Mouse (Mus musculus) lung, postnatal 4 days (tissue): ENCODE results near the gene Coa7.

Experiments used
- DNase-seq, 2 experiments: peaks; one replicate each; pipeline ENCODE4 v3.0.0; 2021

The Coa7 gene

GRCm38 (mm10) chr4:108386087-108386486 is 58.1 kb downstream of the Coa7 start:
- DNase-seq, result no peak

GRCm38 (mm10) chr4:108387106-108387505 is 59.2 kb downstream of the Coa7 start:
- no peak for DNase-seq

DNA sequence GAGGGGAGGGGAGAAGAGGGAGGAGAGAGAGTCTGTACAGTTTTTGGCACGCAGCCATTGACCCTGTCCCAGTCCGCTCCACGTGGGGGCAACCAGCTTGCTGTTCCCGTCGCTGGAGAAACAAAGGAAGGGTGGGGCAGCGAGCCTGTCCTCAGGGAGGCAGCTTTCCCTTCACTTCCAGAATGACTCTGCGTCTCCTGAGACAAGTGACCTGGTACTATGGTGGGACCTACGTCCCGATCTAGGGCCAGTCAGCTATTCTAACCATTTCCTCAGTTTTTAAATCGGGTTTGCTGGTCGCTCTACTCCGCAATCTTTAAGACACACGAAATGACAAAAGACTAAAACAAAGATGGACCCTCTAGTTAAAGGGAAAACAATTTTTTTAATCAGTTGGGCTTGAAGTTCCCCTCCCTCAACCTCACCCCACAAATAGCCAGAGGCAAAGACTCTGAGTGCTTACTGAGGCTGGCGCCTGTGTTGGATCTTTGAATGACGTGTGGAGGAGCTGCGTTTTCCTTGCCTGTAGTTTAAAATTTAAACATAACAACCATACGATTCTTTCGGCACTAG is 59.8 kb downstream of the Coa7 start:
- DNase-seq, result peak; percentile 83 to 88

DNA sequence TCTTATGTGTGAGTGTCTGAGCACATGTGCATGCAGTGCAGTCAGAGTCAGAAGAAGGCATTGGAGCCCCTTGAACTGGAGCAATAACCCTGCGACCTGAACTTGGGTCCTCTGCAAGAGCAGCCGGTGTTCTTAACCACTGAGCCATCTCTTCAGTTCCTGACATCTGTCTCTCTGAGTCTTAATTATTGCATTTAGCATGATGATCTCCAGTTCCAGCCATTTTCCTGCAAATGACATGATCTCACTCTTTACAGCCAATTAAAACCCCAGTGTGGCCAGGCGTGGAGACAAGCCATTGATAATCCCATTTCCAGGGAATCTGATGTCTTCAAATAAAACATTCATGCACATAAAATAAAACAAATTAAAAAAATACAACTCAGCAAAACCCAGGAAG is 60.8 kb downstream of the Coa7 start:
- no peak for DNase-seq

DNA sequence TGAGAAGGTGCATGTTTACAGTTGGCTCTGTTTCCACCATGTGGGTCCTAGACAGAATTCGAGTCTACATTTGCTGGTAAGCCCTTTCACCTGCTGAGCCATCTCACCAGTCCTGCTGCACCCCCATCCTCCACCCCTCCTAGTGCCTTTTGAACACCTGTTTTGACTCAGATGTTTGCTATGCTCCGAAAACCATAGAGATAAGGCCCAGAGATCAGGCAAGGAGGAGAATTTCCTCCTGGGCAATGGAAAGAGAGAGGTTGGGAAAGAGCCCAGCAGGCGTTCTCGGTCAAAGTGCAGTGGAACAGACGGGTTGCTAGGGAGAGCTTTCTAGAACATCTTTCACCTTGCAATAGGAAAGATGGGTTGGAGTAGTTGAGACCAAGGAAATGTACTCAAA is 63.2 kb downstream of the Coa7 start:
- DNase-seq, result no peak
